Mouse (Mus musculus) MEL (cell line): ENCODE measurements around the gene Lgi1.

Experiments
- EP300 ChIP-seq, 2 experiments: IDR thresholded peaks; 2 replicates each; pipeline ENCODE4 v1.6.1; 2011; ENCODE audit warnings: improper control_type of control experiment in 2 of 2, low read length in 2 of 2, low read depth in 1 of 2, mild to moderate bottlenecking in 1 of 2
- GATA1 ChIP-seq: IDR thresholded peaks from 2 replicates; pipeline ENCODE4 v1.6.1; 2011; ENCODE audit warnings: low read depth, low read length, improper control_type of control experiment
- ZKSCAN1 ChIP-seq: IDR thresholded peaks from 2 replicates; pipeline ENCODE4 v1.6.1; 2012; ENCODE audit warnings: low read depth, mild to moderate bottlenecking, inconsistent platforms, low read length, improper control_type of control experiment, moderate library complexity

DNA sequence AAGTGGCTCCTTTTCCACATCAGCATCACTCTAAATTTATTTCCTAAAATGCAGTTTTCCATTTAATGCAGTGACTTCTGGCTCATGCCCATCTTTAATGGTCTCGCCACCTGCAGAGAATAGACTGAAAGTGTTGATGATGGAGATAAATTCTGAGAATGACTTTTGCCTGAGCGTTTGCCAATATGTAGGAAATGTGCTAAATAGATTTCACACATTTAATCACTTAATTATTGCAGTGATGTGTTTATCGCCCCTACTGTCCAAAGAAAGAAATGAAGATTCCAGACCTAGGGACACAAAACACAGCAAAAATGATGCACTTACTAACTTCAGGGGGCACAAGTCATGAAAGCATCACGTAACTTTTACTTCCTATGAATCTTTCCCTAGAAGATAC is 54.8 kb downstream of the Lgi1 start:
- no peak for TF ChIP-seq ZKSCAN1
- no peak for TF ChIP-seq EP300 (IDR thresholded peaks at IDR 0.05; ENCODE audit: low read depth in 1 of 2, low read length in 2 of 2)
- no peak for TF ChIP-seq GATA1
